Mouse (Mus musculus): ENCODE data around the gene Gabpb1.

- TF ChIP-seq EP300 (IDR thresholded peaks at IDR 0.05; ENCODE audit: low read depth) (no peak), CTCF (IDR thresholded peaks at IDR 0.05; ENCODE audit: low read depth) (no peak)
Observed at GRCm38 (mm10) chr2:126682937-126683336, 6.8 kb upstream of the Gabpb1 start.

Data from liver, embryonic 14.5 days (tissue).